Mouse (Mus musculus): ENCODE measurements around the gene Mum1l1.

DNA sequence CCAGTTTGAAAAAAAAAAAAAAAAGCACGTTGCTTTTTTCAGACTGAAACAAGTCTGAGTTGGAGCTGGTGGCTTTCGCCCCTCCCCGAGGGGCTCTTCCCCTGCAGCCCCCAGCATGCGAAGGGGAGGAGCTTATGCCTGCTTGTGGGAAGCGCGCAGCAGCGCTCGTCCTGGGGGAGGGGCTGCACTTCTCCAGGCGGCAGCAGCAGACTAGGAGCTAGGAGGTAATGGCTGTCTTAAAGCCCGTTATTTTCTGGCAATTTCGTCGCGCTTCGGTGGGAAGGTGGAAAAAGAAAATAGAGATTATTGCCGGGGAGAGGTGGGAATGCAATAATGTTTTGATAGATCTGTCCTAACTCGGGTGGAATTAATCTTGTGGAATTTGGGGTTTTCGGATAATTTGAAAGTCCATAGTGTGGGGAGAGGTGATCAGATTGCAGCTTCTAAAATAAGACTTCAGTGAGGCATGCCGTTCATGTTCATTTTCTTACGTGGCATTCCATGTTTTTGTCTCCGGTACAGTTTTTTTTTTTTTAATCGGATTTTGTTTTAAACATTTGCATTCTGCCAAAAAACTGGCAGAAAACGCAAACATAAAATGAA lies 7.2 kb downstream of the Mum1l1 start:
- TF ChIP-seq CTCF (IDR thresholded peaks at IDR 0.05) (no peak), EP300 (IDR thresholded peaks at IDR 0.05; ENCODE audit: insufficient read depth, low read depth, low read length) (no peak)

All from heart, adult 2 months (tissue).